ENCODE assay signal across 9 mouse cellular contexts in the genomic region with DNA sequence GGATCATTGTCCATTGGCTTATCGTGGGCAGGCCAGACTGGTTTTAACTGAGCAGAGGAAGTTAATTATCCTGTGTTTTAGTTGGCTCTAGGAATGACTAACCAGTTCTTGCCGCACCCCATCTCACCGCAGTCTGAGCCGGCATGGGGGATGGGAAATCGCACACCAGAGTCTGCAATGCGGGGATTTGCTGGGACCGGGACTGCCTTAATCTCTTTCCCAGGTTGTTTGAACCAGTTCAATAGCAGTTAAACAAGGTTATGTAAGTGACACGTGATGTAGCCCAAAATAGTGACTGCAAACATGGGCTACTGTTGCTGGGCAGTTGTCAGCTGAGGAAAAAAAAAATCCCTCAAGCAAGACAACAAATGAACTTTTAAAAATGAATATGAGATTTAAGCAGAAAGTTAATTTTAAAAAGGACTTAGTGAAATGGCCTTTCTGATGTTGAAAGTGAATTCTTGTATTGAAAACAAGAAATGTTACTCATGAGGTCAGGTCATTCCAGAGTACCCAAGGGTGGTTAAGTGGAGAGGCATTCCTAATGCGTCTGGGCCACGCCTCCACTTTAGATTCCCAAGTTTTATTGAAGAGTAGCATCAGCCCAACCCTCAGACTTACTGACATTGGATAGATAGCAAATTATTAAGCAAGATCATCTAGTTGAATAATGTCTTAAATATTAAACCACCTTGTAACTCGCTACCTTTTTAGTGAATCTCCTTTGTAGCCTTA.
DNase-seq lines count a peak whose midpoint lies in the region; ATAC-seq and TF ChIP-seq lines count a peak whose summit lies in the region.
"Had no signal": no experiment of that assay in that cellular context is flagged by ENCODE, and none has a peak within 500 bp of the region (broad histone marks: within the 10 kb centered on the region; RNA-seq: fewer than 3 reads in every experiment).

No protein-coding gene starts in this region.

- H3K27me3 ChIP-seq in liver, embryonic 14.5 days (ENCODE audit: control insufficient read depth, insufficient read depth, low read length), result no peaks in the 10 kb centered on the region

- 32% methylated on average over 11 of the region's 11 CpGs for WGBS in liver, embryonic 14.5 days (ENCODE audit: insufficient replicate concordance)

- TF ChIP-seq EP300 in liver, embryonic 14.5 days (IDR thresholded peaks at IDR 0.05; ENCODE audit: low read depth), result no peak

- peak; percentile 4 for DNase-seq in cerebellum, adult 11 months
- DNase-seq in cerebellum, postnatal 36 days, result no peak
- DNase-seq in gastrocnemius, postnatal 36 days, result peak; percentile 55 to 60
- DNase-seq in kidney, adult 8-10 months, result peak; percentile 86 to 94
- DNase-seq in liver, embryonic 14.5 days (ENCODE audit: low read depth in 3 of 3, low spot score in 3 of 3), result peak; percentile 7 to 20 (median 9)
- DNase-seq in right cerebral cortex, postnatal 14 days, result peak; percentile 18

- H3K27ac ChIP-seq in brown adipose tissue, adult 24 weeks (replicated peaks; ENCODE audit: low read depth, low read length), result peak overlapping the region; percentile 88
- H3K27ac ChIP-seq in liver, embryonic 14.5 days, result no peak overlapping the region

- no peaks in the 10 kb centered on the region for H3K9me3 ChIP-seq in liver, embryonic 14.5 days (ENCODE audit: control insufficient read depth, low read length)

- no peak for TF ChIP-seq CTCF in liver, embryonic 14.5 days (IDR thresholded peaks at IDR 0.05; ENCODE audit: low read depth)

- ATAC-seq in liver, embryonic 14.5 days (ENCODE audit: insufficient read depth), result peak; percentile 73
- no peak for ATAC-seq in granulocyte monocyte progenitor cell, adult 5-6 weeks (replicated peaks; ENCODE audit: poor library complexity, severe bottlenecking)

- no peak overlapping the region for H3K4me2 ChIP-seq in liver, embryonic 14.5 days (ENCODE audit: low read depth)

- H3K36me3 ChIP-seq in liver, embryonic 14.5 days (replicated peaks; ENCODE audit: control insufficient read depth, insufficient read depth, low read depth), result no peaks in the 10 kb centered on the region

- H3K9ac ChIP-seq in liver, embryonic 14.5 days (replicated peaks), result no peak overlapping the region

- no peaks in the 10 kb centered on the region for H3K4me1 ChIP-seq in brown adipose tissue, adult 24 weeks (ENCODE audit: control insufficient read depth, insufficient read depth, insufficient read length, low read length)
- no peaks in the 10 kb centered on the region for H3K4me1 ChIP-seq in liver, embryonic 14.5 days (replicated peaks; ENCODE audit: control insufficient read depth in 2 of 2, insufficient read depth in 2 of 2, low read length in 1 of 2)

- intact Hi-C loops in gastrocnemius, postnatal 36 days (cut with DNase I), result no loop called here

- peak overlapping the region; percentile 17 for H3K4me3 ChIP-seq in brown adipose tissue, adult 24 weeks (ENCODE audit: insufficient read depth, low read depth, low read length)
- H3K4me3 ChIP-seq in liver, embryonic 14.5 days (ENCODE audit: insufficient read depth in 1 of 2, low read depth in 2 of 2, low read length in 2 of 2), result no peak overlapping the region
- H3K4me3 ChIP-seq: erythroblast, embryonic 14.5 days had no signal

Comparison
In these comparisons a context has a peak if more than half of its experiments do, and no peak if none do; other contexts are left out.
1. DNase-seq: peak in cerebellum, adult 11 months (single experiment), gastrocnemius, postnatal 36 days (2 of 2), kidney, adult 8-10 months (2 of 2), liver, embryonic 14.5 days (3 of 3) and right cerebral cortex, postnatal 14 days (single experiment); none in cerebellum, postnatal 36 days (0 of 2).